Mouse (Mus musculus): ENCODE data around the gene Rab1b. TPM values are rescaled to one million over a fixed set of nuclear protein-coding genes. Genes with fewer than 3 reads are reported as not detected.

Rab1b gene
- total RNA-seq, 2 experiments from 2014 or later = 113 to 127 TPM

DNA sequence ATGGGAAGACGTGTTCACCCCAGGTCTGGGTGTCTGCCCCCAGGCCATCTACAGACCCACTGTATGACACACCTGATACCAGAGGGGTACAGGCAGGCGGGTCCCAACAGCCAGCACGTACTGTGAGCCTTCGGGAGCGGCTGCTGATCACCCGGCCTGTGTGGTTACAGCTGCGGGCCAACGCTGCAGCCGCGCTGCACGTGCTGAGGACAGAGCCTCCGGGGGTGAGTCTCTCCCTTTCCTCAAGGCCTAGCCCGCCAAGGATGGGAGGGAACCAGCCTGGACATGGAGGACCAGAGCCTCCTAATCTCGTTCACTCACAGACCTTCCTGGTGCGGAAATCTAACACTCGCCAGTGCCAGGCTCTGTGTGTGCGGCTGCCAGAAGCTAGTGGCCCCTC, 55.8 kb downstream of the Rab1b start:
- no peak for DNase-seq

DNA sequence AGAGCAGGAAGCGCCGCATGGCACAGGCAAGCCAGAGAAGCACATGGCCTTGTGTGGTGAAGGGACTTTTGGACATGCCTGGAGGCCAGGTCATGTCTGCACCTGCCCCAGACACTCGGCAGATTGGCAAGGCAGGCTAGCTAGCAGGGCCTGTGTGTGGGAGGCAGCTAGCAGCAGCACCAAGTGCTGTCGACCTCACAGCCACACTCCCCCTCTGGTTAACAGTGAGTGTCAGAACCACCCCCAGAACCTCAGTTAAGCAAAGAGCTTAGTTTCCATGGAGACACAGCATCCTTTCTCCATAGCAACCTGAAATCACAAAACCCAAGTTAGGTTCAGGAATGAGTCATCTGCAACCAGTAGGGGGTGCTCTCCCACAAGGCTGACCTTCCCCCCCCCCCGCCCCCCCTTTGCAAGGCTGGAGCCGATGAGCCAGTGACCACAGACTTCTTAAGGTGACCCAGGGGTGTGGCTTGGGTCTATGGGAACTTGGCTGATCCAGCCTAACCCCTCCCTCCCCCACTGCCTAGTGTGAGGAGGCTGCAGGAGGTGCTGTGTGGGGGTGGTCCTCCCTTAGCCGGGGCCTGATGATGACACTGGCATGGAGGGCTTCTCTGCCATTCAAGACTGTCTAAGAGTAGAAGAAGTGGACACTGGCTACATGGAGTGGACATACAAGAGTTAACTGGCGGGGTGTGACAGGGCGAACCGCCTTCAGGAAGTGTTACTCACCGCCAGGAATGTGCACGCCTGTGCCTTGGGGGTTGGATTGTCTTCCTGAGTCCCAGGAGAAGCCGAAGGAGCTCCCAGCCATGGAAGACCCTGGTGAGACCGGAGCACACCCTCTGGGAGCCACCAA, 56.6 kb downstream of the Rab1b start, which contains the start of gene Rin1:
TSS of gene Rin1 (plus strand) at position 435 of the 859 bp plus-strand sequence.
- DNase-seq = no peak

DNA sequence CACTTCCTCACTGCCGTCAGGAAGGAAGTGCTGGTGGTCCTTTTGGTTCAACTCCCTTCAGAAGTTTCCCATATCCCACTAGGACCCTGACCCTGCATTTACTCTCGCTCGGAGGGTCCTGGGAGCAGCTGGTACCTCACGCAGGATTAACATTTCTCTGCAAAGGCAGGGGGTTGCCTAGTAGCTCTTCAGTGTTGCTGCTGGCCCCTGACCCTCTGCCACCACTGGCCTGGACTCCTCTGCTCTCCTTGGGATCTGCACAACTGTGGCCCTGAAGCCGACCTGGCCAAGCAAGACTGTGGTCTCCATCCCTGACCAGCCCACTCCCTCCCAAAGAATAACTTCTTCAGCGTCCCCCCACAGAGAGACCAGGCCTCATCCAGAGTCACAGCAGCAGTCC, 57.5 kb downstream of the Rab1b start:
- DNase-seq = no peak

Other genes with a start within 250 kb of the Rab1b start
- gene Actn3, start 229.2 kb downstream of the Rab1b start, total RNA-seq (2021) = 1,000 to 10,000 TPM; 7,181 to 7,860 TPM
- gene Zdhhc24, start 228.4 kb downstream of the Rab1b start, total RNA-seq (2021) = 1 to 10 TPM; 2.4 to 2.8 TPM
- gene Bbs1, start 200.4 kb downstream of the Rab1b start, total RNA-seq (2021) = 1 to 10 TPM; 1.6 to 2.6 TPM
- gene Dpp3, start 178.8 kb downstream of the Rab1b start, total RNA-seq (2021) = 10 to 100 TPM; 15.6 to 23.4 TPM
- 1 to 10 TPM in 1 of 2 experiments, under 1 TPM in 1; 0.87 to 1.2 TPM for gene Peli3, start 163.9 kb downstream of the Rab1b start, total RNA-seq (2021)
- 10 to 100 TPM; 57.6 to 59.6 TPM for gene Mrpl11, start 144.9 kb downstream of the Rab1b start, total RNA-seq (2021)
- not detected for gene Npas4, start 116.8 kb downstream of the Rab1b start, total RNA-seq (2021)
- gene Slc29a2, start 83.2 kb downstream of the Rab1b start, total RNA-seq (2021) = 10 to 100 TPM in 1 of 2 experiments, 1 to 10 TPM in 1; 7.9 to 11.6 TPM
- gene B4gat1, start 68.2 kb downstream of the Rab1b start, total RNA-seq (2021) = 10 to 100 TPM; 17.9 to 20.1 TPM
- gene AC124502.3, start 68.2 kb downstream of the Rab1b start, total RNA-seq (2021) = 1 to 10 TPM in 1 of 2 experiments, under 1 TPM in 1; 0.26 to 1.4 TPM
- 10 to 100 TPM; 11.6 to 12.6 TPM for gene Brms1, start 65.7 kb downstream of the Rab1b start, total RNA-seq (2021)
- 1 to 10 TPM; 1.3 to 2.1 TPM for gene Rin1, start 56.6 kb downstream of the Rab1b start, total RNA-seq (2021)
- gene Cd248, start 39.0 kb downstream of the Rab1b start, total RNA-seq (2021) = 10 to 100 TPM; 13.8 to 23.3 TPM
- not detected for gene Tmem151a, start 21.5 kb downstream of the Rab1b start, total RNA-seq (2021)
- gene Yif1a, start 18.5 kb downstream of the Rab1b start, total RNA-seq (2021) = 10 to 100 TPM; 38.1 to 47.5 TPM
- not detected for gene Cnih2, start 8.6 kb downstream of the Rab1b start, total RNA-seq (2021)
- gene Klc2, start 11.5 kb upstream of the Rab1b start, total RNA-seq (2021) = 10 to 100 TPM; 51.9 TPM
- 1 to 10 TPM; 5.6 to 6.5 TPM for gene Pacs1, start 166.0 kb upstream of the Rab1b start, total RNA-seq (2021)
- gene Sf3b2, start 188.4 kb upstream of the Rab1b start, total RNA-seq (2021) = 10 to 100 TPM; 65.4 to 69.5 TPM
- gene Gal3st3, start 191.3 kb upstream of the Rab1b start, total RNA-seq (2021) = not detected
- not detected for gene Catsper1, start 228.7 kb upstream of the Rab1b start, total RNA-seq (2021)
- 10 to 100 TPM; 19.7 to 41.3 TPM for gene Cst6, start 242.5 kb upstream of the Rab1b start, total RNA-seq (2021)

All from gastrocnemius, postnatal 25 days (tissue).